Comparison of ENCODE assay signal across 12 mouse cellular contexts in genomic region chr2:152718076-152718475, GRCm38 (mm10). TPM values are rescaled to one million over a fixed set of nuclear protein-coding genes. Genes with fewer than 3 reads are reported as not detected.
DNase-seq lines count a peak whose midpoint lies in the region; ATAC-seq and TF ChIP-seq lines count a peak whose summit lies in the region.
"Had no signal": no experiment of that assay in that cellular context is flagged by ENCODE, and none has a peak within 500 bp of the region (broad histone marks: within the 10 kb centered on the region; RNA-seq: fewer than 3 reads in every experiment).

No protein-coding gene starts in this region.

- no peak overlapping the region; the same call in 1 of the 2 replicates for H3K9ac ChIP-seq in forebrain, embryonic 11.5 days (ENCODE audit: low read length)
- H3K9ac ChIP-seq in limb, embryonic 11.5 days (ENCODE audit: low read length) = peak overlapping the region; percentile 12; the same call in 1 of the 2 replicates
- H3K9ac ChIP-seq in neural tube, embryonic 14.5 days (replicated peaks; ENCODE audit: low read depth, low read length) = no peak overlapping the region
- H3K9ac ChIP-seq in heart, adult 2 months (ENCODE audit: low read depth, low read length) = no peak overlapping the region
- H3K9ac ChIP-seq: liver, embryonic 13.5 days had no signal

- DNase-seq in left cerebral cortex, postnatal 4 days = peak; percentile 35
- DNase-seq in left cerebral cortex, adult 8-10 months (ENCODE audit: low spot score in 2 of 2) = no peak
- DNase-seq in forebrain, embryonic 11.5 days (ENCODE audit: low spot score) = peak; percentile 55
- DNase-seq in limb, embryonic 11.5 days (ENCODE audit: low spot score) = no peak
- DNase-seq in MN1 (ENCODE audit: low spot score) = no peak
- no peak for DNase-seq in adrenal gland, adult 2 months
- no peak for DNase-seq in heart, adult 2 months
- DNase-seq: adrenal gland, postnatal 25 days; kidney, adult 8-10 months; liver, embryonic 13.5 days; thymus, postnatal 4 days had no signal

- 0 out of 2 replicates have a peak overlapping the region, but pooled peaks have one; percentile 11 for H3K4me2 ChIP-seq in forebrain, embryonic 11.5 days (ENCODE audit: low read depth, low read length, severe bottlenecking)
- H3K4me2 ChIP-seq in limb, embryonic 11.5 days (ENCODE audit: low read depth, severe bottlenecking) = no peak overlapping the region
- no peak overlapping the region; the same call in 1 of the 2 replicates for H3K4me2 ChIP-seq in neural tube, embryonic 14.5 days (ENCODE audit: low read depth, low read length)
- H3K4me2 ChIP-seq: liver, embryonic 13.5 days had no signal

- WGBS in forebrain, embryonic 11.5 days = 30% methylated on average over 6 of the region's 6 CpGs
- WGBS in limb, embryonic 11.5 days = 28% methylated on average over 6 of the region's 6 CpGs
- 6% methylated on average over 6 of the region's 6 CpGs for WGBS in neural tube, embryonic 14.5 days
- WGBS in heart, adult 2 months = 85% methylated on average over 6 of the region's 6 CpGs

- H3K27me3 ChIP-seq in forebrain, embryonic 11.5 days (ENCODE audit: control insufficient read depth, insufficient read depth, low read length) = no peaks in the 10 kb centered on the region
- no peaks in the 10 kb centered on the region for H3K27me3 ChIP-seq in limb, embryonic 11.5 days (ENCODE audit: control insufficient read depth, insufficient read depth, low read length)
- no peaks in the 10 kb centered on the region for H3K27me3 ChIP-seq in neural tube, embryonic 14.5 days (ENCODE audit: control insufficient read depth, insufficient read depth, low read length)
- H3K27me3 ChIP-seq in heart, adult 2 months (ENCODE audit: control insufficient read depth, insufficient read depth, low read length) = no peaks in the 10 kb centered on the region

- TF ChIP-seq POLR2A in heart, adult 2 months (IDR thresholded peaks at IDR 0.05; ENCODE audit: insufficient read depth, low read depth, low read length) = no peak

- no peak overlapping the region for H3K4me3 ChIP-seq in forebrain, embryonic 11.5 days (ENCODE audit: low read depth, low read length)
- H3K4me3 ChIP-seq in limb, embryonic 11.5 days (ENCODE audit: low read depth, low read length) = no peak overlapping the region
- no peak overlapping the region for H3K4me3 ChIP-seq in neural tube, embryonic 14.5 days (ENCODE audit: low read depth, low read length)
- no peak overlapping the region for H3K4me3 ChIP-seq in heart, adult 2 months
- H3K4me3 ChIP-seq: liver, embryonic 13.5 days had no signal

- peak; percentile 84 for ATAC-seq in forebrain, embryonic 11.5 days (replicated peaks; ENCODE audit: low FRiP score)
- ATAC-seq in limb, embryonic 11.5 days (ENCODE audit: insufficient number of reproducible peaks, low FRiP score, low TSS enrichment, low read depth) = peak; percentile 27; the same call in 1 of the 2 replicates
- peak; percentile 89 for ATAC-seq in neural tube, embryonic 14.5 days (ENCODE audit: low read depth)

- H3K4me1 ChIP-seq in forebrain, embryonic 11.5 days (replicated peaks; ENCODE audit: control insufficient read depth, insufficient read depth, low read length) = peaks cover 6% of the 10 kb centered on the region
- H3K4me1 ChIP-seq in limb, embryonic 11.5 days (ENCODE audit: control insufficient read depth, insufficient read depth, low read length) = no peaks in the 10 kb centered on the region; the same call in 1 of the 2 replicates
- no peaks in the 10 kb centered on the region for H3K4me1 ChIP-seq in neural tube, embryonic 14.5 days (ENCODE audit: control insufficient read depth, insufficient read depth, low read length)
- H3K4me1 ChIP-seq in heart, adult 2 months (ENCODE audit: control insufficient read depth, insufficient read depth, low read length) = peaks cover 2% of the 10 kb centered on the region
- H3K4me1 ChIP-seq: liver, embryonic 13.5 days had no signal

- TF ChIP-seq CTCF in heart, adult 2 months (IDR thresholded peaks at IDR 0.05) = no peak

- peak overlapping the region; percentile 0; the same call in 1 of the 2 replicates for H3K27ac ChIP-seq in forebrain, embryonic 11.5 days (ENCODE audit: low read depth, low read length)
- no peak overlapping the region for H3K27ac ChIP-seq in limb, embryonic 11.5 days (replicated peaks; ENCODE audit: low read depth, low read length)
- no peak overlapping the region; the same call in 1 of the 2 replicates for H3K27ac ChIP-seq in neural tube, embryonic 14.5 days (ENCODE audit: low read depth, low read length)
- no peak overlapping the region for H3K27ac ChIP-seq in heart, adult 2 months
- H3K27ac ChIP-seq: liver, embryonic 13.5 days had no signal

- H3K36me3 ChIP-seq in forebrain, embryonic 11.5 days (ENCODE audit: control insufficient read depth, insufficient read depth, low read length) = no peaks in the 10 kb centered on the region
- no peaks in the 10 kb centered on the region for H3K36me3 ChIP-seq in limb, embryonic 11.5 days (ENCODE audit: control insufficient read depth, insufficient read depth, low read length)
- H3K36me3 ChIP-seq in neural tube, embryonic 14.5 days (ENCODE audit: control insufficient read depth, insufficient read depth, low read length) = no peaks in the 10 kb centered on the region
- no peaks in the 10 kb centered on the region for H3K36me3 ChIP-seq in heart, adult 2 months (ENCODE audit: control insufficient read depth, insufficient read depth, low read length)
- H3K36me3 ChIP-seq: liver, embryonic 13.5 days had no signal

- TF ChIP-seq EP300 in heart, adult 2 months (IDR thresholded peaks at IDR 0.05; ENCODE audit: insufficient read depth, low read depth, low read length) = no peak

- no peaks in the 10 kb centered on the region for H3K79me2 ChIP-seq in heart, adult 2 months (replicated peaks; ENCODE audit: control insufficient read depth, insufficient read depth, low read length)

- intact Hi-C loops in left cerebral cortex, postnatal 4 days (cut with DNase I) = no loop called here
- intact Hi-C loops in heart, adult 2 months (cut with DNase I) = no loop called here

- H3K9me3 ChIP-seq in forebrain, embryonic 11.5 days (ENCODE audit: control insufficient read depth, low read length) = no peaks in the 10 kb centered on the region
- no peaks in the 10 kb centered on the region for H3K9me3 ChIP-seq in limb, embryonic 11.5 days (ENCODE audit: control insufficient read depth, low read length)
- H3K9me3 ChIP-seq in neural tube, embryonic 14.5 days (ENCODE audit: control insufficient read depth, low read length) = no peaks in the 10 kb centered on the region
- H3K9me3 ChIP-seq: liver, embryonic 13.5 days had no signal

RNA-seq across cellular contexts. Expression of gene Id1, which starts 18.0 kb away (rescaled TPM):
- 10 to 100 TPM; 25.6 to 27.6 TPM for total RNA-seq in left cerebral cortex, postnatal 4 days (2021)
- total RNA-seq in left cerebral cortex, adult 8-10 months (2022) = 10 to 100 TPM; 19.1 to 30.8 (median 22.9) TPM
- polyA plus RNA-seq in forebrain, embryonic 11.5 days (2014; fragmentation: Nextera tagmentation; extraction: Ambion mirVana) = 51.1 and 53.1 TPM in 2 replicates
- 221 and 248 TPM in 2 replicates for polyA plus RNA-seq in limb, embryonic 11.5 days (2014; fragmentation: Nextera tagmentation; extraction: Ambion mirVana)
- 49.9 and 50.4 TPM in 2 replicates for polyA plus RNA-seq in neural tube, embryonic 14.5 days (2014; fragmentation: Nextera tagmentation; extraction: Ambion mirVana)
- 10 to 100 TPM; 41.5 to 67.3 TPM for total RNA-seq in adrenal gland, adult 2 months (2021)
- 186 and 275 TPM in 2 replicates for polyA plus RNA-seq in adrenal gland, adult 2 months (2012; rRNA removed)
- total RNA-seq in heart, adult 2 months (2021) = 10 to 100 TPM; 56.5 to 59.8 TPM
- polyA plus RNA-seq in heart, adult 2 months (2012; rRNA removed) = 74.7 and 113 TPM in 2 replicates

RNA-seq across cellular contexts. Expression of gene Mcts2, which starts 31.2 kb away (rescaled TPM):
- total RNA-seq in left cerebral cortex, postnatal 4 days (2021) = 10 to 100 TPM; 30.4 to 32.5 TPM
- total RNA-seq in left cerebral cortex, adult 8-10 months (2022) = 10 to 100 TPM; 15.5 to 18.6 (median 18.2) TPM
- 37.9 and 39.5 TPM in 2 replicates for polyA plus RNA-seq in forebrain, embryonic 11.5 days (2014; fragmentation: Nextera tagmentation; extraction: Ambion mirVana)
- polyA plus RNA-seq in limb, embryonic 11.5 days (2014; fragmentation: Nextera tagmentation; extraction: Ambion mirVana) = 37.1 and 38.5 TPM in 2 replicates
- 40.2 and 43.8 TPM in 2 replicates for polyA plus RNA-seq in neural tube, embryonic 14.5 days (2014; fragmentation: Nextera tagmentation; extraction: Ambion mirVana)
- 10 to 100 TPM; 26.7 to 32.9 TPM for total RNA-seq in adrenal gland, adult 2 months (2021)
- polyA plus RNA-seq in adrenal gland, adult 2 months (2012; rRNA removed) = 1.9 and 2.3 TPM in 2 replicates
- 10 to 100 TPM; 14.8 to 18.2 TPM for total RNA-seq in heart, adult 2 months (2021)
- polyA plus RNA-seq in heart, adult 2 months (2012; rRNA removed) = 8.6 and 12.1 TPM in 2 replicates

RNA-seq across cellular contexts. Expression of gene Cox4i2, which starts 35.9 kb away (rescaled TPM):
- total RNA-seq in left cerebral cortex, postnatal 4 days (2021) = 1 to 10 TPM; 1.7 to 1.9 TPM
- 1 to 10 TPM; 2.1 to 4.8 (median 2.5) TPM for total RNA-seq in left cerebral cortex, adult 8-10 months (2022)
- polyA plus RNA-seq in forebrain, embryonic 11.5 days (2014; fragmentation: Nextera tagmentation; extraction: Ambion mirVana) = 4.6 and 5.5 TPM in 2 replicates
- polyA plus RNA-seq in limb, embryonic 11.5 days (2014; fragmentation: Nextera tagmentation; extraction: Ambion mirVana) = 18.5 and 22.3 TPM in 2 replicates
- polyA plus RNA-seq in neural tube, embryonic 14.5 days (2014; fragmentation: Nextera tagmentation; extraction: Ambion mirVana) = 3.6 and 4.5 TPM in 2 replicates
- total RNA-seq in adrenal gland, adult 2 months (2021) = 1 to 10 TPM; 1.4 to 3.4 TPM
- 3.9 and 4.4 TPM in 2 replicates for polyA plus RNA-seq in adrenal gland, adult 2 months (2012; rRNA removed)
- 10 to 100 TPM; 12.1 to 18.0 TPM for total RNA-seq in heart, adult 2 months (2021)
- 12.0 and 13.2 TPM in 2 replicates for polyA plus RNA-seq in heart, adult 2 months (2012; rRNA removed)

RNA-seq across cellular contexts. Expression of gene H13, which starts 48.8 kb away (rescaled TPM):
- 100 to 1,000 TPM; 149 to 160 TPM for total RNA-seq in left cerebral cortex, postnatal 4 days (2021)
- 10 to 100 TPM; 59.6 to 78.5 (median 71.8) TPM for total RNA-seq in left cerebral cortex, adult 8-10 months (2022)
- polyA plus RNA-seq in forebrain, embryonic 11.5 days (2014; fragmentation: Nextera tagmentation; extraction: Ambion mirVana) = 110 and 112 TPM in 2 replicates
- polyA plus RNA-seq in limb, embryonic 11.5 days (2014; fragmentation: Nextera tagmentation; extraction: Ambion mirVana) = 123 and 126 TPM in 2 replicates
- polyA plus RNA-seq in neural tube, embryonic 14.5 days (2014; fragmentation: Nextera tagmentation; extraction: Ambion mirVana) = 156 and 160 TPM in 2 replicates
- 100 to 1,000 TPM; 164 to 202 TPM for total RNA-seq in adrenal gland, adult 2 months (2021)
- polyA plus RNA-seq in adrenal gland, adult 2 months (2012; rRNA removed) = 358 and 395 TPM in 2 replicates
- total RNA-seq in heart, adult 2 months (2021) = 10 to 100 TPM; 33.9 to 37.6 TPM
- 42.9 and 43.5 TPM in 2 replicates for polyA plus RNA-seq in heart, adult 2 months (2012; rRNA removed)

Comparison
In these comparisons a context has a peak if more than half of its experiments do, and no peak if none do; other contexts are left out.
1. DNase-seq: peak in left cerebral cortex, postnatal 4 days (single experiment) and forebrain, embryonic 11.5 days (single experiment); none in left cerebral cortex, adult 8-10 months (0 of 2), limb, embryonic 11.5 days (single experiment), MN1 (single experiment), adrenal gland, adult 2 months (single experiment) and heart, adult 2 months (0 of 2).
2. ATAC-seq: peak in every context shown above with its lines; median percentile 89 in neural tube, embryonic 14.5 days; 84 in forebrain, embryonic 11.5 days; 27 in limb, embryonic 11.5 days.